8 mouse cellular contexts compared by ENCODE assay signal in genomic region chr14:45566066-45566937, GRCm38 (mm10). TPM values are rescaled to one million over a fixed set of nuclear protein-coding genes. Genes with fewer than 3 reads are reported as not detected.
DNase-seq lines count a peak whose midpoint lies in the region; ATAC-seq and TF ChIP-seq lines count a peak whose summit lies in the region.

No protein-coding gene starts in this region.

- no peaks in the 10 kb centered on the region for H3K36me3 ChIP-seq in liver, embryonic 11.5 days (ENCODE audit: control insufficient read depth, insufficient read depth, low read length)

- TF ChIP-seq POLR2A in cortical plate, adult 2 months (IDR thresholded peaks at IDR 0.05; ENCODE audit: extremely low read depth, insufficient read depth, low read length), result no peak

- 16% methylated on average over 33 of the region's 33 CpGs for WGBS in liver, embryonic 11.5 days

- peak; percentile 65 for ATAC-seq in activated CD4-positive, CD25-positive, alpha-beta regulatory T cell, adult 4 months
- ATAC-seq in granulocyte monocyte progenitor cell, adult 5-6 weeks (replicated peaks; ENCODE audit: poor library complexity, severe bottlenecking), result peak; percentile 82
- no peak; the same call in 1 of the 2 replicates for ATAC-seq in liver, embryonic 11.5 days (replicated peaks; ENCODE audit: low FRiP score)

- peak overlapping the region; percentile 34 for H3K27ac ChIP-seq in cortical plate, adult 2 months (ENCODE audit: insufficient read depth, low read length)
- H3K27ac ChIP-seq in liver, embryonic 11.5 days (ENCODE audit: low read depth, low read length), result no peak overlapping the region

- peak; percentile 59 for TF ChIP-seq CTCF in cortical plate, adult 2 months (IDR thresholded peaks at IDR 0.05; ENCODE audit: extremely low read depth, insufficient read depth, low read length)

- no peaks in the 10 kb centered on the region for H3K27me3 ChIP-seq in liver, embryonic 11.5 days (replicated peaks; ENCODE audit: control insufficient read depth, insufficient read depth, low read length)

- peak overlapping the region; percentile 44 for H3K9ac ChIP-seq in liver, embryonic 11.5 days (ENCODE audit: low read depth, low read length)

- peaks cover 8% of the 10 kb centered on the region for H3K4me1 ChIP-seq in cortical plate, adult 2 months (ENCODE audit: control insufficient read depth, insufficient read depth, low read length)
- no peaks in the 10 kb centered on the region for H3K4me1 ChIP-seq in liver, embryonic 11.5 days (replicated peaks; ENCODE audit: control insufficient read depth, insufficient read depth, low read length)

- H3K9me3 ChIP-seq in liver, embryonic 11.5 days (ENCODE audit: control insufficient read depth, low read length), result no peaks in the 10 kb centered on the region

- H3K4me2 ChIP-seq in liver, embryonic 11.5 days, result peak overlapping the region; percentile 61

- DNase-seq in 3T3-L1 (ENCODE audit: low read depth, low spot score), result peak; percentile 61
- peak; percentile 43 to 83 for DNase-seq in kidney, adult 8-10 months
- DNase-seq in liver, embryonic 11.5 days (ENCODE audit: low spot score), result peak; percentile 71
- peak; percentile 63 for DNase-seq in naive thymus-derived CD4-positive, alpha-beta T cell, adult 2 months (ENCODE audit: low read depth)
- DNase-seq in testis, postnatal 10 days (ENCODE audit: low spot score), result peak; percentile 85

- H3K4me3 ChIP-seq in cortical plate, adult 2 months (ENCODE audit: insufficient read depth, low read length), result no peak overlapping the region
- peak overlapping the region; percentile 37 for H3K4me3 ChIP-seq in liver, embryonic 11.5 days (ENCODE audit: low read depth, low read length)

RNA-seq across cellular contexts. Expression of gene Fermt2, which starts 36.4 kb away (rescaled TPM):
- polyA plus RNA-seq in activated CD4-positive, CD25-positive, alpha-beta regulatory T cell, adult 4 months (2017; shearing (Covaris generic)), result under 1 TPM in 1 of 2 experiments, not detected in 1; 0.25 TPM
- polyA plus RNA-seq in cortical plate, adult 2 months (2012; rRNA removed), result 102 and 108 TPM in 2 replicates
- not detected in 2 replicates for total RNA-seq in granulocyte monocyte progenitor cell, adult 5-6 weeks (2014; fragmentation: Nextera tagmentation)
- not detected in 2 replicates for total RNA-seq in granulocyte monocyte progenitor cell, adult 5-6 weeks (2017)
- polyA plus RNA-seq in liver, embryonic 11.5 days (2014; fragmentation: Nextera tagmentation; extraction: Ambion mirVana), result 57.6 and 61.9 TPM in 2 replicates

Comparison
In these comparisons a context has a peak if more than half of its experiments do, and no peak if none do; other contexts are left out.
1. RNA of gene Fermt2, which starts 36.4 kb away (polyA plus RNA-seq): 102 to 108 TPM in cortical plate, adult 2 months and 57.6 to 61.9 TPM in liver, embryonic 11.5 days; 0.25 TPM in activated CD4-positive, CD25-positive, alpha-beta regulatory T cell, adult 4 months; every median in the first group is over 10 times any median in the second.
2. Peak in every context shown above with its lines, with median percentiles within 50 percentile points of each other: DNase-seq.